Mouse (Mus musculus): ENCODE measurements around the gene Cela3a. TPM values are rescaled to one million over a fixed set of nuclear protein-coding genes. Genes with fewer than 3 reads are reported as not detected.

Gene Cela3a
- total RNA-seq (2012; rRNA removed) (not detected in 2 replicates), polyA plus RNA-seq (2012; ENCODE audit: insufficient read depth in 1 of 2, insufficient read length in 2 of 2, low read depth in 1 of 2, low replicate concordance in 2 of 2, missing spikeins in 1 of 2) (not detected)

DNA sequence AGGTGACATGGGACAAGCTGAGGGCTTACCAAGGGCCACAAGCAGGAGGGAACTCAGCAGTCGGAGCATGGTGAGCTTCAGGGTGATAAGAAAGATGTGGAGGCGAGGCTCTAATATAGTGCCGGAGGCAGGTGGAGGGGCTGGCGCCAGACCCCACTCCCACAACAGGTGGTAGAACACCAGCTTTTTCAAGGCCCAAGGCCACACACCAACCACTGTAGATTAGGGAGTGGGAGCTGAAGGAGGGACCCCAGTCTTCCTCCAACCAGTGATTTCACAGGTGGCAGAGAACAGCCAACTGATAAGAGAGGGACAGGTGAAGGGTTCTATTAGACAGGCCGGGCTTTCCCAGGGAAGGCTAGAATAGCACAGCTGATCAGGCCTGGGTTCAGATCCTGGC is at the start of gene Cela3a:
TSS of gene Cela3a (minus strand) at position 101 of the 400 bp plus-strand sequence.
- Histone ChIP-seq H3K4me1 (ENCODE audit: control insufficient read depth in 1 of 2, insufficient read depth in 2 of 2, low read length in 2 of 2) (no peaks in the 10 kb centered on the region), H3K79me2 (ENCODE audit: control insufficient read depth, insufficient read depth, low read length, poor library complexity) (no peaks in the 10 kb centered on the region), H3K27ac (ENCODE audit: control insufficient read depth, low read depth, low read length) (no peak within 1 kb of the TSS), H3K4me3 (ENCODE audit: control insufficient read depth in 1 of 2, insufficient read depth in 1 of 2, low read depth in 2 of 2, low read length in 2 of 2) (no peak within 1 kb of the TSS), H3K9me3 (replicated peaks; ENCODE audit: insufficient read depth, low read length) (no peaks in the 10 kb centered on the region), H3K27me3 (ENCODE audit: control insufficient read depth in 1 of 2, insufficient read depth in 2 of 2, low read length in 2 of 2) (no peaks in the 10 kb centered on the region), H3K36me3 (ENCODE audit: control insufficient read depth in 1 of 2, insufficient read depth in 2 of 2, low read length in 2 of 2) (no peaks in the 10 kb centered on the region), H3K9ac (ENCODE audit: control insufficient read depth, low read depth, low read length, poor library complexity, severe bottlenecking) (no peak within 1 kb of the TSS)
- no peak for TF ChIP-seq CHD1 (IDR thresholded peaks at IDR 0.05; ENCODE audit: low read depth, low read length)
- TF ChIP-seq HCFC1 (IDR thresholded peaks at IDR 0.05; ENCODE audit: low read depth, low read length): no peak
- TF ChIP-seq ZMIZ1 (IDR thresholded peaks at IDR 0.05; ENCODE audit: low read depth, low read length): no peak
- TF ChIP-seq SIN3A (IDR thresholded peaks at IDR 0.05; ENCODE audit: low read length): no peak
- no peak for DNase-seq (ENCODE audit: low read depth, low spot score)

DNA sequence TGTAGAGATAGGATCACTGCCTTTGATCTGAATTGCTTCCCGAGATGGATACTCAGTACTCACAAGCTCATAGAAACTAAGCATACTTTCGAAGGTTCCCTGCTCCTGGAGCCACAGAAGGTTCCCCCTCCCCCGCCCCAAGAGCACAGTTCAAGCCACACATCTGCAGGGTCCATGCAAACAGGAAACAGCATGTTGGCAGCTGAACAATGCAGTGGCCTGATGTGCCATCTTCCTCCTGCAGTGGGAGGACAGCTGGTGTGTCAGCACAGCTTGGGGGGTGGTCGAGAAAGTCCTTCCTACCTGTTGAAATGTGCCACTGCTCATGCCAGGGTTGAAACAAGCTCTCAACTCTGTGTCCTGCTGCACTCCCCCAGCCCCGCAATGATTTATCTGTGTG is 49.3 kb upstream of the Cela3a start:
- Histone ChIP-seq H3K4me1 (ENCODE audit: control insufficient read depth in 1 of 2, insufficient read depth in 2 of 2, low read length in 2 of 2) (no peaks in the 10 kb centered on the region), H3K36me3 (ENCODE audit: control insufficient read depth in 1 of 2, insufficient read depth in 2 of 2, low read length in 2 of 2) (no peaks in the 10 kb centered on the region), H3K79me2 (ENCODE audit: control insufficient read depth, insufficient read depth, low read length, poor library complexity) (no peaks in the 10 kb centered on the region), H3K4me3 (ENCODE audit: control insufficient read depth in 1 of 2, insufficient read depth in 1 of 2, low read depth in 2 of 2, low read length in 2 of 2) (no peak overlapping the region), H3K9me3 (replicated peaks; ENCODE audit: insufficient read depth, low read length) (no peaks in the 10 kb centered on the region), H3K27me3 (ENCODE audit: control insufficient read depth in 1 of 2, insufficient read depth in 2 of 2, low read length in 2 of 2) (no peaks in the 10 kb centered on the region), H3K27ac (ENCODE audit: control insufficient read depth, low read depth, low read length) (no peak overlapping the region), H3K9ac (ENCODE audit: control insufficient read depth, low read depth, low read length, poor library complexity, severe bottlenecking) (no peak overlapping the region)
- no peak for TF ChIP-seq CHD2 (IDR thresholded peaks at IDR 0.05; ENCODE audit: low read length)
- TF ChIP-seq MYB (IDR thresholded peaks at IDR 0.05; ENCODE audit: low read depth, low read length): no peak
- no peak for TF ChIP-seq TBP (IDR thresholded peaks at IDR 0.05; ENCODE audit: low read depth, low read length)
- no peak for TF ChIP-seq SMC3 (IDR thresholded peaks at IDR 0.05; ENCODE audit: low read depth, low read length)
- TF ChIP-seq NELFE (IDR thresholded peaks at IDR 0.05; ENCODE audit: low read depth, low read length): no peak
- TF ChIP-seq HCFC1 (IDR thresholded peaks at IDR 0.05; ENCODE audit: low read depth, low read length): no peak
- no peak for TF ChIP-seq ETS1 (IDR thresholded peaks at IDR 0.05; ENCODE audit: low read depth, low read length)
- TF ChIP-seq TAL1 (IDR thresholded peaks at IDR 0.05; ENCODE audit: low read length): no peak
- DNase-seq (ENCODE audit: low read depth, low spot score): no peak

- no peak for DNase-seq (ENCODE audit: low read depth, low spot score)
- no peaks in the 10 kb centered on the region for H3K4me1 ChIP-seq (ENCODE audit: control insufficient read depth in 1 of 2, insufficient read depth in 2 of 2, low read length in 2 of 2)
- no peaks in the 10 kb centered on the region for H3K27me3 ChIP-seq (ENCODE audit: control insufficient read depth in 1 of 2, insufficient read depth in 2 of 2, low read length in 2 of 2)
- H3K79me2 ChIP-seq (ENCODE audit: control insufficient read depth, insufficient read depth, low read length, poor library complexity): no peaks in the 10 kb centered on the region
- no peak overlapping the region for H3K27ac ChIP-seq (ENCODE audit: control insufficient read depth, low read depth, low read length)
- no peak overlapping the region for H3K9ac ChIP-seq (ENCODE audit: control insufficient read depth, low read depth, low read length, poor library complexity, severe bottlenecking)
- H3K36me3 ChIP-seq (ENCODE audit: control insufficient read depth in 1 of 2, insufficient read depth in 2 of 2, low read length in 2 of 2): no peaks in the 10 kb centered on the region
- no peak for TF ChIP-seq CHD2 (IDR thresholded peaks at IDR 0.05; ENCODE audit: low read length)
- no peak for TF ChIP-seq USF2 (IDR thresholded peaks at IDR 0.05; ENCODE audit: borderline replicate concordance in 1 of 2, insufficient read depth in 1 of 2, low read depth in 1 of 2, low read length in 2 of 2)
- TF ChIP-seq TCF12 (IDR thresholded peaks at IDR 0.05; ENCODE audit: low read depth, low read length): no peak
- TF ChIP-seq RCOR1 (IDR thresholded peaks at IDR 0.05; ENCODE audit: low read depth, low read length): no peak
- no peak for TF ChIP-seq MAX (IDR thresholded peaks at IDR 0.05; ENCODE audit: low read length)
- no peak for TF ChIP-seq GATA1 (IDR thresholded peaks at IDR 0.05; ENCODE audit: low read depth, low read length)
- no peak for TF ChIP-seq MAZ (IDR thresholded peaks at IDR 0.05; ENCODE audit: low read depth, low read length)
- no peaks in the 10 kb centered on the region for H3K9me3 ChIP-seq (replicated peaks; ENCODE audit: insufficient read depth, low read length)
- H3K4me3 ChIP-seq (ENCODE audit: control insufficient read depth in 1 of 2, insufficient read depth in 1 of 2, low read depth in 2 of 2, low read length in 2 of 2): no peak overlapping the region
These were observed 48.7 kb upstream of the Cela3a start for GRCm38 (mm10) chr4:137458310-137458709.

Measured in MEL (cell line).